Mouse (Mus musculus): ENCODE measurements at regions not wholly inside any gene's neighbourhood (a gene's known extent, or its start where the extent isn't known, plus 50 kb on each side); places are given as distances from the start of the nearest gene placed in this dataset.

GRCm38 (mm10) chrX:11657606-11658254 lies 330.1 kb downstream of the H2al1j start:
- no peak for DNase-seq

- peak in 1 of 2 experiments; percentile 14 for DNase-seq
These were observed 335.7 kb downstream of the H2al1j start for GRCm38 (mm10) chrX:11663187-11663829.

DNA sequence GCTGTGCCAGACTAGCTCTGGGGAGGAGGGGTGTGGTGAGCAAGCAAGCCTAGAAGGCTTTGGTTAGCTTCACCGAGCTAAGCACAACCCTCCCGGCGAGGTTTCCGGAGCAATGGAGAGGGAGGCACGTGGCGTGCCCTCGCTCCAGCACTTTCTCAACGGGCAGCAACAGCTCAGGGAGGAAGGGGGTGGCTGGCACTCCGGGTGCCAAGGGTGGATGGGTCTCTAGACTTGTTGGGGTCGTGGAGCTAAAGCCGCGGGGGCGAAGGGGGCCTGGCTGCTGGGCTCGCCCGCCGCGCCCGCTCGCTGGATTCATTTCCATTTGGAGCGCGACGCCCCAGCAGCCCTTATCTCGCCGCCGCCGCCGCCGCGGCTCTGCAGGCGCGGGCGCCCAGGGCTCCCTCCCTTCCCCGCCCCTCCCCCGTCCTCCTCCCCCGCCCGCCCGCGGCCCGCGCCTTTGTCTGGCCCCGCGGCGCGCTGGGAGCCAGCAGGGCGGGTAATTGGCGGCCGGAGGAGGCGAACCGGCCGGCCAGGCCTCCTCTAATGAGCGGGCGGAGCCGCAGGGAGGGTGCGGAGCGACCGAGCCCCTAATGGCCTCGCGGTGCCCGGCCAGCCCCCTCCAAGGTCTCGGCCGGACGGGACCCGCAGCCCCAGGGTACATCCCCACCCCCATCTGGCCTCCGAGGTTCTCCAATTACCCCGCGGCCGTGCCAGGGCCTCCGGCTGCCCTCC lies 336.9 kb downstream of the H2al1j start:
- peak; percentile 52 to 54 for DNase-seq

- DNase-seq = peak in 1 of 2 experiments; percentile 6
These were observed 337.7 kb downstream of the H2al1j start for GRCm38 (mm10) chrX:11665077-11665974.

- DNase-seq = no peak
These were observed 338.9 kb downstream of the H2al1j start for GRCm38 (mm10) chrX:11666517-11666916.

GRCm38 (mm10) chrX:11671805-11672204 lies 344.2 kb downstream of the H2al1j start:
- no peak for DNase-seq

DNA sequence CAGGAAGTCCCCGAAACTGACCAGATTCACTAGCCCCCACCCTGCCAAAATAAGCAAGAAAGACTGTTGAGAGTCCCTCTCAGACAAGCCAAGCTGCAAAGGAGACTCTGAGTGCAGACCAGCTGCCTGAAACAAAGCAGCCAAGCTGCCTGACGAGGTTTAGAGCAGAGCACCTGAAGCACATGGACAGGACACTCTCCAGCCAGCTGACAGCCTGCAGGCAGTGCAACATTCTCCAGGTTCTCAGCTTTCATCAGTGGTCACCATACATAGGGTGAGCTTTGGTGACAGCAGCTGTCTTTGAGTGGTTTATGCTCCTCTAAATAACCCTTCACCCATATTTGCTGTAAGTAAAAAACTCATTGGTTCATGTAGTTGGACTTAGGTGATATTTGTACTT lies 350.5 kb downstream of the H2al1j start:
- DNase-seq = no peak

- DNase-seq = no peak
These were observed 353.7 kb downstream of the H2al1j start for GRCm38 (mm10) chrX:11681274-11681673.

- DNase-seq = peak in 1 of 2 experiments; percentile 2
These were observed 362.4 kb downstream of the H2al1j start for GRCm38 (mm10) chrX:11689989-11690405.

GRCm38 (mm10) chrX:11690446-11690845 lies 362.8 kb downstream of the H2al1j start:
- DNase-seq = no peak

- no peak for DNase-seq
These were observed 363.4 kb downstream of the H2al1j start for GRCm38 (mm10) chrX:11691019-11691418.

DNA sequence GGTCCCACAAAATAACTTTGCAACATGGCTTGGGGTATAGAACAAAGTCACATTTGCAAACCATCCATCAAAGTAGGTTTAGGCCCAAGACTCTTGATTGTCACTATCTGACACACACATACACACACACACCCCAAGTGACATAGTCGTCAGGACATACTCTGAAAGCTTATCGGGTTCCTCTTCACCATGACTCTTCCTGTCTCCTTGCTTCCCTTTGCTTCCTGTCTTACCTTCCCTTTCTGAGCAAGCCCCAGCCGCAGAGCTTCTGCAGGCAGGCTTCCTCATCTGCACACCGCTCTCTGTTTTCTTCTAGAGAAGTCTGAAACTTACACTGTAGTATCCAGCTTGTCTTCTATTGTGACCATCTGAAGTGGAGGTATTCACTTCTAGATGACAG lies 368.9 kb downstream of the H2al1j start:
- no peak for DNase-seq

- DNase-seq = no peak
These were observed 373.5 kb downstream of the H2al1j start for GRCm38 (mm10) chrX:11701095-11701494.

DNA sequence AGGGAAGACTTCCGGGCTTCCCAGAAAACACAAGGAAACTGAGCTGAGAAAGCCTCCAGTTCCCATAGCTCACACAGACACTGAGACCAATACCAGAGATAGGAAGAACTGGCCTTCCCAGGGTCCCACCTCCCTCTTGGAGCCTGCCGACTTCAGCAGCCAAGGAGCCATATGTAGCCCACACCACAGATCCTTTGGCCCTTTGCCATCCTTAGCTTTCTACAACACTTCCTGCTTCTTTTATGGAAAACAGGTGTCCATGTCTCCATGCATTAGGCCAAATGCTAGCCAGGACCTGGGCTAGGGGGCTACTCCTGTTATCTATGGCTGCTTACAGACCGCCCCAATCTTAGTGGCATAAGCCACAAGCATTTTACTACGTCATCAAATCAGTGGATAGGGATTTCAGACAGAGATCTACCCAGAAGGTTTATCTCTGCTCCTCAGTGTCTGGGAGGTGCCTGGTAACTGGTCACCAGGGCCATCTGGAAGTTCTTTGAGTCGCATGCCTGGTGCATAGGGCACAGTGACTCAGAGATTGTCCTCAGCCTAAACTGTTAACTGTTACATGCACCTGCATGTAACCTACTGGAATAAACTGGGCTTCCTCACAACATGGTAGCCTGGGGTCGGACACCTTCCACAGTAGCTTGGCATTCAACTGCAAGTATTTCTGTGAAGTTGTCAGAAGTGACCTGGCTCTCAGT lies 378.4 kb downstream of the H2al1j start:
- no peak for DNase-seq

GRCm38 (mm10) chrX:11707330-11707729 lies 379.7 kb downstream of the H2al1j start:
- no peak for DNase-seq

- DNase-seq = no peak
These were observed 380.7 kb downstream of the H2al1j start for GRCm38 (mm10) chrX:11708325-11708724.

- DNase-seq = no peak
These were observed 381.7 kb downstream of the H2al1j start for GRCm38 (mm10) chrX:11709326-11709725.

DNA sequence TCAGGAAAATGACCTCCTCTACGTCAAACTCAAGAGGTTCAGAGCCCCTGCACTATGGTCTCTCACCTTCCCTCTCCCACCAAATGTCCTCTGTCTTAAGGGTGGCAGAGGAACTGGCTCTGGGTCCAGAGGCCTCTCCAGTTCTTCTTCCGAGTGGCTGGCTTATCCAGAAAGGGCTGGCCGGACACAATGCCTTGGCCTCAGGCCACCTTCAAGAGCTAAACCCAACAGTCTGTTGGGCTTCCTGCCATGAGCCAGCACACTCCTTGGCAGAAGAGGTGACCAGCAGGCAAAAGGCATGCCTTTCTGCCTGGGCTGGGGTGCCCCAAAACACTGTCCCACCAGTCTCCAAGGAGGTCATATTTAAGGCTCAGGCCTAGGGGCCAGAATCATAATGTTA lies 385.8 kb downstream of the H2al1j start:
- no peak for DNase-seq

- DNase-seq = no peak
These were observed 389.2 kb downstream of the H2al1j start for GRCm38 (mm10) chrX:11716773-11717172.

DNA sequence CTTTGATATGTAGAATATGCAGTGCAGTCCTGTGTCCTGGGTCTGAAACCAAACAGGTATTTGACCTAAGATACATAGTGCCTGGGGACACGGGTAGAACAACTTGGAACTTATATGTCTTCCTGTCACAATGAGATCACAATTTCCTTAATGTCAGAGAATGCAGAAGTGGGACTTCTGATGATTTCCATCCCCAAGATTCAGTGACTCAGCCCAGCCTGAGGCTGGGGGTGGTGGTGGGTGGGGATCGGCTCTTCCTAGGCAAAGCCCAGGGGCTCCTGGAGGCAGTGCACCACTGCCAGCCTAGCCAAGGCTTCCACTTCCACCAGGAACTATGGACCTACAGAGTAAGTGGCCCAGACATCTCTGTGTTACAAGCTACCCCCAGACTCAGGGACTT lies 391.2 kb downstream of the H2al1j start:
- no peak for DNase-seq

- DNase-seq = no peak
These were observed 392.9 kb downstream of the H2al1j start for GRCm38 (mm10) chrX:11720517-11720916.

GRCm38 (mm10) chrX:11722730-11723129 lies 395.1 kb downstream of the H2al1j start:
- DNase-seq = no peak
